Mouse (Mus musculus) adrenal gland, postnatal 0 days (tissue): ENCODE data around the gene Alg14. TPM values are rescaled to one million over a fixed set of nuclear protein-coding genes. Genes with fewer than 3 reads are reported as not detected.

Experiments
- polyA plus RNA-seq: library from polyadenylated mRNA; unstranded; fragments of >200 nt; fragmentation: Nextera tagmentation; extraction: Ambion mirVana; gene quantifications from 2 replicates; pipeline ENCODE4 v1.2.1, GENCODE M21; 2015

Gene Alg14
- 36.9 and 37.9 TPM in 2 replicates for polyA plus RNA-seq

DNA sequence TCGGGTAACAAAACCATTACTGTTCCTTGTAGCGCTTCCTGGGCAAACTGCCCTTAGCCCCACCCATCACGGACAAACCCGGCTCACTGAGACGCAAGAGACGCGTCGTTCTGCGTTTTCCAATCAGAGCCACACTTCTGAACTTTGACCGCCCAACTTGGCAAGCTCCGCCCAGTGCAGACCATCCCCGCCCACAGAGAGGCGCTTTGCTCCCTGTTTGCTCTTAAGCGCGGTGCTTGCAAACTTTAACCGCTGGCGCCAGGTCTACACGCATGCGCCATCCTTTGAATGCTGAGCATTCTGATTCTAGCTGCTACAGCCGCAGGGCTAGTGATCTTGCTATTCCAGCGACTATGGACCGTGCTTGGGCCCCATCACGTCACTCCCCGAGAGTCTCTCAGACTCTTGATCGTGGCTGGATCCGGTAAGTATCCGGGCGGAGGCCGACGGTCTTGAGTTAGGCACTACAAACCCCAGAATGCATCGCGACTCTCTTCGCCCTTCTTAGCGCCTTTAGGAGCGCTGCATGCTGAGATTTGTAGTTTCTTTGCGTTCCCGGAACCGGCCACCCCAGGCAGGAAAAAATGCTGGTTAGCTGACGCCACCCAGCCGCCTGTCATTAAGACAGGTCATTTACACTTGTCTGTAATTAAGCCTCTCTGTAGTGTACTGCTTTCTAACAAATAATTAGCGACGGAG lies at the start of gene Alg14:
TSS of gene Alg14 (plus strand) at position 214 of the 699 bp plus-strand sequence.

DNA sequence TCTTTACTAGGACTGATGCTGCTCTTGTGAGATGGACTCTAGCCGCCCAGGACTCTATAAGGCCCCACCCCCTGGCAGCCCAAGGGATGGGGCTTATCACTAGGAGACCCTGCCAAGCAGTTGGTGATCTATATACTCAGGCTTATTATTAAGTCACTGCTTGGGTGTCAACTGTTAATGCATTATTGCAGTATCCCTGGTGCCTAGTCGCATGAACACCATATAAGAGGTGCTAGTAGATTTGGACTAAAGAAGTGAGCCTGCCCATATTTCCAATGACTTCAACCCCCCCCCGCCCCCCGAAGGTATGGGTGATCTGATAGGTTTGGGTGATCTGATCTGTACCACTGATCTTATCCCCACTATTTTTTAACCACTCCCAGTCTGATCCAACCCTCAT lies 8.6 kb upstream of the Alg14 start, which contains the start of gene Tmem56:
TSS of gene Tmem56 (minus strand) at position 101 of the 400 bp plus-strand sequence.

Other genes with a start within 250 kb of the Alg14 start
- gene Rwdd3, start 120.1 kb upstream of the Alg14 start, polyA plus RNA-seq, result 9.2 and 17.1 TPM in 2 replicates
- 2.1 and 4.7 TPM in 2 replicates for gene Tmem56, start 8.7 kb upstream of the Alg14 start, polyA plus RNA-seq
- 264 and 310 TPM in 2 replicates for gene Cnn3, start 134.7 kb downstream of the Alg14 start, polyA plus RNA-seq
- gene Slc44a3, start 240.6 kb downstream of the Alg14 start, polyA plus RNA-seq, result 5.7 and 19.5 TPM in 2 replicates